Mouse (Mus musculus) embryonic facial prominence, embryonic 15.5 days (tissue): ENCODE measurements around the gene Exosc6. TPM values are rescaled to one million over a fixed set of nuclear protein-coding genes. Genes with fewer than 3 reads are reported as not detected.

Source experiments
- ATAC-seq: fragments of 200-750 bp; cut with Nextera tagmentation; 2 replicates; pipeline ENCODE4 v1.8.0; 2017; ENCODE audit warnings: low read depth, moderate TSS enrichment; ENCODE audit not compliant: insufficient number of reproducible peaks, low FRiP score, low TSS enrichment
- H3K27ac ChIP-seq: fragments of 300-500 bp; sonication (generic); replicated peaks from 2 replicates; pipeline ENCODE4 v1.5.1; 2015; ENCODE audit warnings: mild to moderate bottlenecking, inconsistent platforms
- H3K27me3 ChIP-seq: fragments of 300-500 bp; sonication (generic); 2 replicates; pipeline ENCODE4 v1.6.1; 2015; ENCODE audit warnings: inconsistent platforms
- H3K36me3 ChIP-seq: fragments of 300-500 bp; sonication (generic); 2 replicates; pipeline ENCODE4 v1.6.1; 2015; ENCODE audit warnings: mild to moderate bottlenecking, inconsistent platforms
- H3K4me1 ChIP-seq: fragments of 300-500 bp; sonication (generic); 2 replicates; pipeline ENCODE4 v1.6.1; 2015; ENCODE audit warnings: inconsistent platforms
- H3K4me2 ChIP-seq: fragments of 300-500 bp; sonication (generic); replicated peaks from 2 replicates; pipeline ENCODE4 v1.6.1; 2015; ENCODE audit warnings: mild to moderate bottlenecking, inconsistent platforms
- H3K4me3 ChIP-seq: fragments of 300-500 bp; sonication (generic); replicated peaks from 2 replicates; pipeline ENCODE4 v1.5.1; 2015; ENCODE audit warnings: mild to moderate bottlenecking, inconsistent platforms
- H3K9ac ChIP-seq: fragments of 300-500 bp; sonication (generic); 2 replicates; pipeline ENCODE4 v1.6.1; 2015; ENCODE audit warnings: inconsistent platforms
- H3K9me3 ChIP-seq: fragments of 300-500 bp; sonication (generic); replicated peaks from 2 replicates; pipeline ENCODE4 v1.6.1; 2016; ENCODE audit warnings: inconsistent platforms
- WGBS: fragments of 180-500 bp; shearing (Covaris S2); methylation state at CpG from one replicate; pipeline ENCODE4 v1.1.7; 2015; 5-methylcytosine and 5-hydroxymethylcytosine counted together
- polyA plus RNA-seq: library from polyadenylated mRNA; unstranded; fragments of >200 nt; fragmentation: Nextera tagmentation; extraction: Ambion mirVana; gene quantifications from 2 replicates; pipeline ENCODE4 v1.2.1, GENCODE M21; 2015

The Exosc6 gene
- polyA plus RNA-seq, 1 experiment from 2014 or later, result 16.4 TPM

DNA sequence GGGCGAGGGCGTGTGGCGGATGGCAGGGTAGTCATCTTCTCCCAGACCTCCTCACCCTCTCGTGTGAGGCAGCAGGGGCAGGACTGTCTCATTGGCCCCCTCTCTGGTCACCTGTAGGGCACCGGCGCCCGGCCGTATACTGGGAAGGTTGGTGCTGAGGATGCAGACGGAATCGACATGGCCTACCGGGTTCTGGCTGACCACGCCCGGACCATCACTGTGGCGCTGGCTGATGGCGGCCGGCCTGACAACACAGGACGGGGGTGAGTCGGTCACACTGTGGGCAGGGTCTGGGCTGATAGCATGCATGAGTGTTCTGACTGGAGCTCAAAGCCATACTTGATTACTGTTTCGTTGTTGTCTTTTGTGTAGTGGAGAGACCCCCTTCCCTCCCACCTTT lies 13.6 kb upstream of the Exosc6 start:
- H3K27ac ChIP-seq, result no peak overlapping the region
- ATAC-seq, result no peak
- 94% methylated on average over 19 of the region's 19 CpGs for WGBS
- H3K4me3 ChIP-seq, result no peak overlapping the region
- H3K4me2 ChIP-seq, result no peak overlapping the region
- no peaks in the 10 kb centered on the region for H3K27me3 ChIP-seq
- no peaks in the 10 kb centered on the region for H3K9me3 ChIP-seq
- peaks cover 84% of the 10 kb centered on the region for H3K36me3 ChIP-seq
- no peaks in the 10 kb centered on the region for H3K4me1 ChIP-seq
- H3K9ac ChIP-seq, result no peak overlapping the region

DNA sequence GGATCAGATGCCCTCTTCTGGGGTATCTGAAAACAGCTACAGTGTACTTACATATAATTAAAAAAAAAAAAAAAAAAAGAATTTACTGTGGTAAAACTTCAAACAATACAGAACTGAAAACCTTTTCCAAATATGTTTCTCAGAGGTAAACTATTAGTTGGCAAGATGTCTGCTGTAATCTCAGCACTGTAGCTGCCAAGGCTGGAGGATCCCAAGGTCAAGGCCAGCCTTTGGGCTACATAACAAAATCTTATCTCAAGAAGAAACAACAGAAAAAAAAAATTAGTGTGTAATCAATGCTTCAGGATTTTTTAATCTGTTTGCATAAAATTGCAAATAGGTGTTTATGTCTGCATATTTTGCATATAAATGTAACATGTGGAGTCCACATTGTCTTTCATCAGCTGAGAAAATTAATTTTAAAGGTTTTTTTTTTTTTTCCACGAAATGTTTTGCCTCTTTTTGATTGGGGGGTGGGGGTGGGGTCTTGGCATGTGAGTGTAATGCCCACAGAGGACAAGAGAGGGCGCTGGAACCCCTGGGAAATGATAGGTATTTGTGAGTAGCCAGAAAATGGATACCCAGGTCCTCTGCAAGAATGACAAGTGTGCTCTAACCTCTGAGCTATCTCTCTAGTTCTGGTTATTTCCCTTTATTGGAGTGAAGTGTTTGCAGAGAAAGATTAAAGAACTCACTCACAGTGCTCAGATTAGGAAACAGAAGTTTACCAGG lies 12.0 kb upstream of the Exosc6 start:
- Histone ChIP-seq H3K9ac (no peak overlapping the region), H3K27ac (no peak overlapping the region), H3K4me1 (no peaks in the 10 kb centered on the region), H3K27me3 (no peaks in the 10 kb centered on the region), H3K4me3 (no peak overlapping the region), H3K9me3 (no peaks in the 10 kb centered on the region), H3K4me2 (no peak overlapping the region), H3K36me3 (peaks cover 95% of the 10 kb centered on the region)
- ATAC-seq, result no peak
- 33% methylated on average over 2 of the region's 2 CpGs for WGBS

DNA sequence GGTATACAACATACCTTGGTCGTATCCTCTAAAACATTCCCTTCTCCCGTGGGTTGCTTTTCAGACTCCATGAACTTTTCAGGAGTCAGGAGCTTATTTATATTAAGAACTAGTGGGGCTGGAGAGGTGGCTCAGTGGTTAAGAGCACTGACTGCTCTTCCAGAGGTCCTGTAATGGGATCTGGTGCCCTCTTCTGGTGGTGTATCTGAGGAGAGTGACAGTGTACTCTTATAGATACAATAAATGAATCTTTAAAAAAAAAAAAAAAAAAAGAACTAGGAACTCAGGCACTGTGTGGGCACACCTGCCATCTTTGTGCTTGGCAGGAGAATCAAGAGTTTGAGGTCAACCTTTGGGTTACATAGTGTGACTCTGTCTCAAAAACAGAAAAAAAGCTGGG lies 7.4 kb upstream of the Exosc6 start:
- no peak overlapping the region for H3K9ac ChIP-seq
- no peak overlapping the region for H3K4me2 ChIP-seq
- H3K27ac ChIP-seq, result no peak overlapping the region
- no peaks in the 10 kb centered on the region for H3K9me3 ChIP-seq
- H3K36me3 ChIP-seq, result peaks cover 93% of the 10 kb centered on the region
- no peaks in the 10 kb centered on the region for H3K4me1 ChIP-seq
- no peaks in the 10 kb centered on the region for H3K27me3 ChIP-seq
- WGBS, result 92% methylated on average over 2 of the region's 2 CpGs
- no peak overlapping the region for H3K4me3 ChIP-seq
- no peak for ATAC-seq

DNA sequence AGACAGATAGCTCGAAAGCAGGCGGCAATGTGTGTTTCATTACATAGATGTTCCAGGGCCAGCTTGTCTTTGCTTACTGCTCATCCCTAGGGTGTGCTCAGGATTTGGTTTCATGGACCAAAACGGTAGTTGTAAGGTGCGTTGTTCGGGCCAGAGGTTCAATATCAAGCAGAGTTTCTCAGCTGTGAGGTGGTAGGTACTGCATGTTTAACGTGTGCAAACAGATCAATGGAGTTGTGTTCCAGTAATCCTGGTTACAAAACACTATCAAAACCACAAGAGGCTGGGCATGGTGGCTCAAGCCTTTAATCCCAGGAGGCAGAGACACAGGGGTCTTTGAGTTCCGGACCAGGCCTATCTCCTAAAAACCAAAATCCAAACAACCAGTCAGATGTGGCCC lies 7.0 kb upstream of the Exosc6 start:
- Histone ChIP-seq H3K9ac (no peak overlapping the region), H3K9me3 (no peaks in the 10 kb centered on the region), H3K4me3 (no peak overlapping the region), H3K4me2 (no peak overlapping the region), H3K27ac (no peak overlapping the region), H3K4me1 (no peaks in the 10 kb centered on the region), H3K36me3 (peaks cover 94% of the 10 kb centered on the region), H3K27me3 (no peaks in the 10 kb centered on the region)
- WGBS, result 90% methylated on average over 7 of the region's 7 CpGs
- ATAC-seq, result no peak

DNA sequence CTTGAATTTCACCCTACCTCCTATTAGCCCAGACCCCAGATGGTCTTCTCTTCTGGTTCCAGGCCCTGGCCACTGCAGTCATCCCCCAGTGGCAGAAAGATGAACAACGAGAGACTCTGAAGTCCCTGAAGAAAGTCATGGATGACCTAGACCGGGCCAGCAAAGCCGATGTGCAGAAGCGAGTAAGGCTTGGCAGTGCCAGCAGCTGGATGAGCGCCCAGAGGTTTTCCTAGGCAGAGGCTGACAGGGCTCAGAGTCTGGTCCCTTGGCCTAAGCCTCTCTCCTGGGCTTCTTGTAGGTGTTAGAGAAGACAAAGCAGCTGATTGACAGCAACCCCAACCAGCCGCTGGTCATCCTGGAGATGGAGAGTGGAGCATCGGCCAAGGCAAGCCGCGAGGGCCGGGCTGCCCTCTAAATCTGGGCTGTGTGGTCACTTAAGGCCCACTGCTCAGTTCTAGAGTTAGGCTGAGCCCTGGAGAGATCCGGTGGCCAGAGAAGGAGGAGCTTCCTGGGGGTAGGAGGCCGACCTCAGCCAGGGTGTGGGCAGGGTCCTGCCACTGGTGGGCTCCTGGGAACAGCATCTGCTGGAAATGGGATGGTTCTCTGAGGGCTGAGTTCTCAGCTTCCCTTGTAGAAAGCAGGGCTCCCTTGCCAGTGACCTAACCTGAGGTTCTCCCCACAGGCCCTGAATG lies 2.2 kb upstream of the Exosc6 start:
- 91% methylated on average over 12 of the region's 12 CpGs for WGBS
- H3K4me2 ChIP-seq, result no peak overlapping the region
- H3K9ac ChIP-seq, result no peak overlapping the region
- H3K4me1 ChIP-seq, result peaks cover 13% of the 10 kb centered on the region
- ATAC-seq, result no peak
- H3K27ac ChIP-seq, result no peak overlapping the region
- H3K9me3 ChIP-seq, result no peaks in the 10 kb centered on the region
- H3K4me3 ChIP-seq, result no peak overlapping the region
- no peaks in the 10 kb centered on the region for H3K27me3 ChIP-seq
- H3K36me3 ChIP-seq, result peaks cover 66% of the 10 kb centered on the region

DNA sequence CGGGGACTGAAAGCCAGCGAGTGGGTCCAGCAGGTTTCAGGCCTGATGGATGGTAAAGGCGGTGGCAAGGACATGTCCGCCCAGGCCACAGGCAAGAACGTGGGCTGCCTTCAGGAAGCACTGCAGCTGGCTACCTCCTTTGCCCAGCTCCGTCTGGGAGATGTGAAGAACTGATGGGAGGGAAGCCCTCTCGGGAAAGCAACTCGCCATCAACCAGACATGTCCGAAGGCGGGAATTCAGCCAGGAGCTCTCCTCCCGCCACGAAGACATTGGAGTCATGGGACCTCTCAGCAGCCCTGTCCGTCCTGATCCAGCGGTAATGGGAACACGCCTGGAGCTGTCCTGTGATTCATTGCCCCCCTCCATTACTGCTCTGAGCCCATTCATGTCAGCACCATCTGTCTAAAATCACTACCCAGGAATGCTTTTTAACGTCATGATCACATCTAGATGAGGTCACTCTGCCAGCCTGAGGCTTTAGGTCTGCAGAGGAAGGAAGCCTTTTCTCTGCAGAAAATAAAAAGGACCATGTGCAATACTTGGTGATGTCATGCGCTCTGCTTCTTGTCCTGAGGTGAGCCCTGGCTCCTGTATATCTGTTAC lies 1.0 kb upstream of the Exosc6 start:
- Histone ChIP-seq H3K4me2 (no peak overlapping the region), H3K9ac (no peak overlapping the region), H3K27me3 (no peaks in the 10 kb centered on the region), H3K4me1 (peaks cover 16% of the 10 kb centered on the region), H3K27ac (no peak overlapping the region), H3K4me3 (no peak overlapping the region), H3K36me3 (peaks cover 55% of the 10 kb centered on the region), H3K9me3 (no peaks in the 10 kb centered on the region)
- 85% methylated on average over 17 of the region's 17 CpGs for WGBS
- no peak for ATAC-seq

DNA sequence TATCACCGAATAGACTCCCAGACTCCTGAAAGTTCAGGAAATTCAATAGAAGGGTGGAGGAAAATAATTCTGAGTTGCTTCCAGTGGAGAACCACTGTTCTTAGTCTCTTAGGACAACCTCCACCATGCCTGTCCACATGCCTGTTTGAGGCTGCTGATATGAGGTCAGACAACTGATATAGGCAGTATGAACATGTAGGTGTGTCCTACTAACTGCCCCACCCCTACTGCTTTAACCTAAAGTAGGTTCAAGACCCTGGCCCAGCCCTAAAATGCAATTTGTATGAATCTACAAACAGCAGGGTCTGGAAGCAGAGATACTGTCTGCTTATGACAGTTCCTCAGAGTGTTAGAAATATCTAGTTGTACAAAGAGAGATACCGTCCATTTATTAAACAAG lies 478 bp upstream of the Exosc6 start:
- WGBS, result 58% methylated on average over 2 of the region's 2 CpGs
- Histone ChIP-seq H3K9me3 (no peaks in the 10 kb centered on the region), H3K9ac (no peak overlapping the region), H3K36me3 (peaks cover 50% of the 10 kb centered on the region), H3K4me3 (peak overlapping the region; percentile 97; the same call in 1 of the 2 replicates), H3K27ac (no peak overlapping the region), H3K4me1 (peaks cover 16% of the 10 kb centered on the region), H3K27me3 (no peaks in the 10 kb centered on the region), H3K4me2 (no peak overlapping the region; the same call in 1 of the 2 replicates)
- no peak for ATAC-seq

DNA sequence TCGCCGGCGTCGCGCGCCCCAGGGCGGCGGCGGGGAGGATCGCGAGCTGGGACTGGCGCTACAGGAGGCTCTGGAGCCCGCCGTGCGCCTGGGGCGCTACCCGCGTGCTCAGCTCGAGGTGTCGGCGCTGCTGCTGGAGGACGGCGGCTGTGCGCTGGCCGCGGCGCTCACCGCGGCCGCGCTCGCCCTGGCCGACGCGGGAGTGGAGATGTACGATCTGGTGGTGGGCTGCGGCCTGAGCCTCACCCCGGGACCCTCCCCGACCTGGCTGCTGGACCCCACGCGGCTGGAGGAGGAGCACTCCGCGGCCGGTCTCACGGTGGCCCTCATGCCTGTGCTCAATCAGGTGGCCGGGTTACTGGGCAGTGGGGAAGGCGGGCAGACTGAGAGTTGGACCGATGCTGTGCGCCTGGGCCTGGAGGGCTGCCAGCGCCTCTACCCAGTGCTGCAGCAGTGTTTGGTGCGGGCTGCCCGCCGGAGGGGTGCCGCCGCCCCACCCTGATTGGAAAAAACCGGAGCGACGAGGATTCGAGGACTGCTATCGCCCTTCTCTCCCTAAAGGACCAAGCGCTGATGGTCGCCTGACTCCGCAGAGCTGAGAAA lies 653 bp downstream of the Exosc6 start:
- peaks cover 23% of the 10 kb centered on the region for H3K4me1 ChIP-seq
- H3K36me3 ChIP-seq, result peaks cover 44% of the 10 kb centered on the region
- under 1% methylated on average over 61 of the region's 63 CpGs for WGBS
- no peaks in the 10 kb centered on the region for H3K9me3 ChIP-seq
- H3K27ac ChIP-seq, result peak overlapping the region; percentile 84
- peak; percentile 61 for ATAC-seq
- H3K27me3 ChIP-seq, result no peaks in the 10 kb centered on the region
- H3K4me2 ChIP-seq, result peak overlapping the region; percentile 95
- peak overlapping the region; percentile 97 for H3K4me3 ChIP-seq
- H3K9ac ChIP-seq, result peak overlapping the region; percentile 85

DNA sequence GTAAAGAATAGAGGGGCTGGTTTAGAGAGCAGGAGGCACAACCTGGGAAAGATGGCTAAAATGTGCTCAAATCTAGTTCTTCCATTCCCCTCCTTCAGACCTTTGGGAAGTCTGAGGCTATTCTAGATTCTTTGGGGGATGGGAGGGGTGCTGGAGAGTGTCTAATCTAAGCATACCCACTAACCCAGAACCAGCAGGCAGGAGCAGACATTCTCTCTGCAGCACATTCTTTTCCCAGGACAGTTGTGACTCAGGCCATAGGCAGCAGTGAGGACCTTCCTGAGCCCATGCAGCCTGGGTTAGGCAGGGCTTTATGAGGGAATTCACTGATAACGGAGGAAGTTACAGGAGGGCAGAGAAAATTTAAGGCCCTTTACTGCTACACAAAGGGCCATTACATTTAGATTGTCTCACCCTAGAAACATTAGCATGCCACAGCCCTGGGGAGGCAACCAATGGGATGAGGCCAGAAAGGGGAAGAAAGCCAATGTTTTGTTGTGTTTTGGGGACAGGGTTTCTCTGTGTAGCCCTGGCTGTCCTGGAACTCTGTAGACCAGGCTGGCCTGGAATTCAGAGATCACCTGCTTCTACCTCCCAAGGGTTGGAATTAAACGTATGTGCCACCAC lies 2.9 kb downstream of the Exosc6 start:
- Histone ChIP-seq H3K4me3 (no peak overlapping the region), H3K9ac (no peak overlapping the region), H3K36me3 (peaks cover 22% of the 10 kb centered on the region), H3K4me2 (no peak overlapping the region), H3K9me3 (no peaks in the 10 kb centered on the region), H3K4me1 (peaks cover 25% of the 10 kb centered on the region), H3K27ac (no peak overlapping the region), H3K27me3 (no peaks in the 10 kb centered on the region)
- no peak for ATAC-seq
- 65% methylated on average over 2 of the region's 2 CpGs for WGBS

DNA sequence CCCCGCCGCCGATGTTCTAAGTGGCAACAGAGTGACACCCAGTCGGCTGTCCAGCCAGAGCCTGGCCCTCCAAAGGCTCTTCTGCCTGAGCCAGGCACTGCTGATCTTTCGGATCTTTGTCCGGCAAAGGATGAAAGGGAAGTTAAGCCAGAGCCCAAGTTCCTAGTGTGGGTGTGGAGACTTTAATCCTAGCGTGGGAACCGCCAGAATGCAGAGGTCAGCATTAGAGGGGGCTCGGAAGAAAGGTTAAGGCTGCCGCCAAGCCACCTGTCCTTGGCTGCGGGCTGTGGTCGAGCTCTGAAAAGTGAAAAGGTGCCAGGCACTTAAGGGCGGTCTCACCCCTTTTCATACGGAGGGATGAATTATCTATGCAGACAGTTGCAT lies 5.5 kb downstream of the Exosc6 start:
- ATAC-seq, result no peak; the same call in 1 of the 2 replicates
- Histone ChIP-seq H3K4me2 (peak overlapping the region; percentile 77), H3K27me3 (no peaks in the 10 kb centered on the region), H3K9me3 (no peaks in the 10 kb centered on the region), H3K27ac (peak overlapping the region; percentile 68; the same call in 1 of the 2 replicates), H3K36me3 (0 out of 2 replicates have a peak, but pooled peaks cover 5% of the 10 kb centered on the region), H3K4me3 (peak overlapping the region; percentile 77), H3K4me1 (peaks cover 25% of the 10 kb centered on the region), H3K9ac (peak overlapping the region; percentile 44)
- under 1% methylated on average over 14 of the region's 14 CpGs for WGBS
